Mouse (Mus musculus): ENCODE results near the gene Chst10. TPM values are rescaled to one million over a fixed set of nuclear protein-coding genes. Genes with fewer than 3 reads are reported as not detected.
A peak's percentile ranks its signal among the peaks of the same experiment; 100 is the strongest.

Gene Chst10
- 5.6 and 6.5 TPM in 2 replicates for polyA plus RNA-seq (2014; fragmentation: Nextera tagmentation; extraction: Ambion mirVana)

GRCm38 (mm10) chr1:38897431-38898248, at the start of gene Chst10:
Chst10 (minus strand) TSS chr1:38898161.
- peak; percentile 93 for ATAC-seq (ENCODE audit: insufficient number of reproducible peaks, insufficient read depth, low FRiP score, low read depth)
- H3K4me1 ChIP-seq (ENCODE audit: control insufficient read depth, insufficient read depth, low read length), result no peaks in the 10 kb centered on the region
- under 1% methylated on average over 65 of the region's 67 CpGs for WGBS
- H3K4me2 ChIP-seq (replicated peaks; ENCODE audit: low read depth, low read length), result peak within 1 kb of the TSS; percentile 81
- H3K27me3 ChIP-seq (ENCODE audit: control insufficient read depth, insufficient read depth, low read length), result no peaks in the 10 kb centered on the region
- H3K9me3 ChIP-seq (ENCODE audit: control insufficient read depth, low read depth, low read length), result no peaks in the 10 kb centered on the region
- H3K36me3 ChIP-seq (ENCODE audit: control insufficient read depth, insufficient read depth, low read length), result no peaks in the 10 kb centered on the region
- peak within 1 kb of the TSS; percentile 57 for H3K4me3 ChIP-seq (ENCODE audit: low read depth, low read length)
- H3K9ac ChIP-seq (replicated peaks; ENCODE audit: low read depth, low read length), result peak within 1 kb of the TSS; percentile 43; the same call in 1 of the 2 replicates
- H3K27ac ChIP-seq (ENCODE audit: low read length), result no peak within 1 kb of the TSS

- no peaks in the 10 kb centered on the region for H3K27me3 ChIP-seq (ENCODE audit: control insufficient read depth, insufficient read depth, low read length)
- no peaks in the 10 kb centered on the region for H3K9me3 ChIP-seq (ENCODE audit: control insufficient read depth, low read depth, low read length)
- no peaks in the 10 kb centered on the region for H3K36me3 ChIP-seq (ENCODE audit: control insufficient read depth, insufficient read depth, low read length)
- no peak for ATAC-seq (ENCODE audit: insufficient number of reproducible peaks, insufficient read depth, low FRiP score, low read depth)
- no peak overlapping the region for H3K9ac ChIP-seq (replicated peaks; ENCODE audit: low read depth, low read length)
- no peak overlapping the region for H3K4me3 ChIP-seq (ENCODE audit: low read depth, low read length)
- WGBS, result 4% methylated on average over 5 of the region's 5 CpGs
- no peak overlapping the region for H3K27ac ChIP-seq (ENCODE audit: low read length)
- no peak overlapping the region for H3K4me2 ChIP-seq (replicated peaks; ENCODE audit: low read depth, low read length)
- no peaks in the 10 kb centered on the region for H3K4me1 ChIP-seq (ENCODE audit: control insufficient read depth, insufficient read depth, low read length)
Observed at GRCm38 (mm10) chr1:38939608-38940007, 41.6 kb upstream of the Chst10 start.

- Histone ChIP-seq H3K27me3 (ENCODE audit: control insufficient read depth, insufficient read depth, low read length) (no peaks in the 10 kb centered on the region), H3K36me3 (ENCODE audit: control insufficient read depth, insufficient read depth, low read length) (no peaks in the 10 kb centered on the region), H3K27ac (ENCODE audit: low read length) (no peak within 1 kb of the TSS), H3K9ac (replicated peaks; ENCODE audit: low read depth, low read length) (no peak within 1 kb of the TSS), H3K4me2 (replicated peaks; ENCODE audit: low read depth, low read length) (no peak within 1 kb of the TSS), H3K9me3 (ENCODE audit: control insufficient read depth, low read depth, low read length) (no peaks in the 10 kb centered on the region), H3K4me1 (ENCODE audit: control insufficient read depth, insufficient read depth, low read length) (no peaks in the 10 kb centered on the region), H3K4me3 (ENCODE audit: low read depth, low read length) (no peak within 1 kb of the TSS)
- 76% methylated on average over 6 of the region's 6 CpGs for WGBS
- ATAC-seq (ENCODE audit: insufficient number of reproducible peaks, insufficient read depth, low FRiP score, low read depth), result no peak
Observed at GRCm38 (mm10) chr1:38938849-38939248, 40.9 kb upstream of the Chst10 start, which contains the start of gene Nms. Nms (plus strand) TSS chr1:38939149.

GRCm38 (mm10) chr1:38936780-38937179, 38.8 kb upstream of the Chst10 start:
- no peaks in the 10 kb centered on the region for H3K4me1 ChIP-seq (ENCODE audit: control insufficient read depth, insufficient read depth, low read length)
- H3K36me3 ChIP-seq (ENCODE audit: control insufficient read depth, insufficient read depth, low read length), result no peaks in the 10 kb centered on the region
- 25% methylated on average over 6 of the region's 6 CpGs for WGBS
- no peak for ATAC-seq (ENCODE audit: insufficient number of reproducible peaks, insufficient read depth, low FRiP score, low read depth)
- no peak overlapping the region for H3K4me3 ChIP-seq (ENCODE audit: low read depth, low read length)
- no peaks in the 10 kb centered on the region for H3K9me3 ChIP-seq (ENCODE audit: control insufficient read depth, low read depth, low read length)
- H3K27me3 ChIP-seq (ENCODE audit: control insufficient read depth, insufficient read depth, low read length), result no peaks in the 10 kb centered on the region
- H3K4me2 ChIP-seq (replicated peaks; ENCODE audit: low read depth, low read length), result no peak overlapping the region
- H3K27ac ChIP-seq (ENCODE audit: low read length), result no peak overlapping the region
- no peak overlapping the region for H3K9ac ChIP-seq (replicated peaks; ENCODE audit: low read depth, low read length)

- Histone ChIP-seq H3K9ac (replicated peaks; ENCODE audit: low read depth, low read length) (no peak overlapping the region), H3K4me3 (ENCODE audit: low read depth, low read length) (no peak overlapping the region), H3K27ac (ENCODE audit: low read length) (no peak overlapping the region), H3K4me2 (replicated peaks; ENCODE audit: low read depth, low read length) (no peak overlapping the region), H3K4me1 (ENCODE audit: control insufficient read depth, insufficient read depth, low read length) (no peaks in the 10 kb centered on the region), H3K27me3 (ENCODE audit: control insufficient read depth, insufficient read depth, low read length) (no peaks in the 10 kb centered on the region), H3K9me3 (ENCODE audit: control insufficient read depth, low read depth, low read length) (no peaks in the 10 kb centered on the region), H3K36me3 (ENCODE audit: control insufficient read depth, insufficient read depth, low read length) (no peaks in the 10 kb centered on the region)
- ATAC-seq (ENCODE audit: insufficient number of reproducible peaks, insufficient read depth, low FRiP score, low read depth), result no peak
- 29% methylated on average over 5 of the region's 5 CpGs for WGBS
Observed at GRCm38 (mm10) chr1:38934668-38935067, 36.7 kb upstream of the Chst10 start.

- Histone ChIP-seq H3K9me3 (ENCODE audit: control insufficient read depth, low read depth, low read length) (no peaks in the 10 kb centered on the region), H3K9ac (replicated peaks; ENCODE audit: low read depth, low read length) (no peak overlapping the region), H3K4me2 (replicated peaks; ENCODE audit: low read depth, low read length) (no peak overlapping the region), H3K27me3 (ENCODE audit: control insufficient read depth, insufficient read depth, low read length) (no peaks in the 10 kb centered on the region), H3K4me1 (ENCODE audit: control insufficient read depth, insufficient read depth, low read length) (no peaks in the 10 kb centered on the region), H3K27ac (ENCODE audit: low read length) (no peak overlapping the region), H3K36me3 (ENCODE audit: control insufficient read depth, insufficient read depth, low read length) (no peaks in the 10 kb centered on the region), H3K4me3 (ENCODE audit: low read depth, low read length) (no peak overlapping the region)
- ATAC-seq (ENCODE audit: insufficient number of reproducible peaks, insufficient read depth, low FRiP score, low read depth), result no peak
- WGBS, result 53% methylated on average over 8 of the region's 8 CpGs
Observed at GRCm38 (mm10) chr1:38930767-38931166, 32.8 kb upstream of the Chst10 start.

- Histone ChIP-seq H3K9ac (replicated peaks; ENCODE audit: low read depth, low read length) (no peak overlapping the region), H3K4me2 (replicated peaks; ENCODE audit: low read depth, low read length) (no peak overlapping the region), H3K4me3 (ENCODE audit: low read depth, low read length) (no peak overlapping the region), H3K9me3 (ENCODE audit: control insufficient read depth, low read depth, low read length) (no peaks in the 10 kb centered on the region), H3K27me3 (ENCODE audit: control insufficient read depth, insufficient read depth, low read length) (no peaks in the 10 kb centered on the region), H3K4me1 (ENCODE audit: control insufficient read depth, insufficient read depth, low read length) (no peaks in the 10 kb centered on the region), H3K27ac (ENCODE audit: low read length) (no peak overlapping the region), H3K36me3 (ENCODE audit: control insufficient read depth, insufficient read depth, low read length) (no peaks in the 10 kb centered on the region)
- ATAC-seq (ENCODE audit: insufficient number of reproducible peaks, insufficient read depth, low FRiP score, low read depth), result no peak
- 63% methylated on average over 4 of the region's 4 CpGs for WGBS
Observed at GRCm38 (mm10) chr1:38929468-38929867, 31.5 kb upstream of the Chst10 start.

- WGBS, result 87% methylated on average over 4 of the region's 4 CpGs
- no peak overlapping the region for H3K4me2 ChIP-seq (replicated peaks; ENCODE audit: low read depth, low read length)
- H3K27me3 ChIP-seq (ENCODE audit: control insufficient read depth, insufficient read depth, low read length), result no peaks in the 10 kb centered on the region
- H3K4me3 ChIP-seq (ENCODE audit: low read depth, low read length), result no peak overlapping the region
- no peak overlapping the region for H3K27ac ChIP-seq (ENCODE audit: low read length)
- ATAC-seq (ENCODE audit: insufficient number of reproducible peaks, insufficient read depth, low FRiP score, low read depth), result no peak
- H3K9me3 ChIP-seq (ENCODE audit: control insufficient read depth, low read depth, low read length), result no peaks in the 10 kb centered on the region
- H3K9ac ChIP-seq (replicated peaks; ENCODE audit: low read depth, low read length), result no peak overlapping the region
- no peaks in the 10 kb centered on the region for H3K36me3 ChIP-seq (ENCODE audit: control insufficient read depth, insufficient read depth, low read length)
- H3K4me1 ChIP-seq (ENCODE audit: control insufficient read depth, insufficient read depth, low read length), result no peaks in the 10 kb centered on the region
Observed at GRCm38 (mm10) chr1:38928996-38929395, 31.0 kb upstream of the Chst10 start.
